Mouse (Mus musculus) liver, postnatal 0 days (tissue): ENCODE measurements at regions not wholly inside any gene's neighbourhood (a gene's known extent, or its start where the extent isn't known, plus 50 kb on each side); places are given as distances from the start of the nearest gene placed in this dataset.

ENCODE experiments used
- CTCF ChIP-seq: sonication (generic); IDR thresholded peaks from 2 replicates; pipeline ENCODE4 v1.5.1; 2016; ENCODE audit warnings: antibody characterized with exemption, low read depth
- EP300 ChIP-seq: IDR thresholded peaks from 2 replicates; pipeline ENCODE4 v1.6.1; 2016; ENCODE audit warnings: antibody characterized with exemption, low read depth, mild to moderate bottlenecking

DNA sequence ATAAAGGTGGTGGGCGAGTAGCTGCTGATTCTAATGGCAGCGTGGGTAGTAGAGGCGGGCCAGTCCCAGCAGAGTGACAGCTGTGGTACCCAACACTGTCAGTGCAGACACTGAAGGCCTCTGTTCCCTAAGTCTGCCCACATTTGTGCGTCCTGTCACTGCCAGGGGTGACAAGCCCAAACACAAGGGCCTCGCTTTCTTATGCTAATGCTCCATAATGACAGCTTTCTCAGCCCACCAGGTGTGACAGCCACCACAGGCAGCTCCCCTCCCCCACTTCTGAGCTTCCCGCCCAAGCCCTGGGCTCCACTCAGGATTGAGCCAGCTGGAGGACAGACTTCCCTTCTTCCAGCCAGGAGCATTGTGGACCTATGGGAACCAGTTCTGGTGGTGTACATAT, 440.4 kb downstream of the Dhx35 start:
- TF ChIP-seq EP300: no peak
- no peak for TF ChIP-seq CTCF
